Mouse (Mus musculus) lung, adult 2 months (tissue): Measurements from ENCODE around the gene Ube2ql1.

Source experiments
- CTCF ChIP-seq: fragments of 200-500 bp; IDR thresholded peaks from 2 replicates; pipeline ENCODE4 v1.5.1; 2011; ENCODE audit warnings: mild to moderate bottlenecking, low read length, control low read depth; ENCODE audit not compliant: insufficient read depth
- POLR2A ChIP-seq: fragments of 200-500 bp; IDR thresholded peaks from 2 replicates; pipeline ENCODE4 v1.6.1; 2011; ENCODE audit warnings: low read depth, mild to moderate bottlenecking, control low read depth, low read length, borderline replicate concordance; ENCODE audit errors: extremely low read depth

GRCm38 (mm10) chr13:69721141-69721540, 18.5 kb downstream of the Ube2ql1 start:
- TF ChIP-seq CTCF = no peak
- TF ChIP-seq POLR2A = no peak
